Mouse (Mus musculus) central nervous system, embryonic 14 days (tissue): ENCODE data around the gene Smagp. TPM values are rescaled to one million over a fixed set of nuclear protein-coding genes. Genes with fewer than 3 reads are reported as not detected.

Source experiments
- polyA plus RNA-seq: library from polyadenylated mRNA; depleted of rRNA; stranded (reverse); fragments of >200 nt; gene quantifications from 2 replicates; pipeline ENCODE4 v1.2.3, GENCODE M21; 2012; rRNA removed

Smagp gene
- 3.6 and 5.2 TPM in 2 replicates for polyA plus RNA-seq

GRCm38 (mm10) chr15:100636700-100637501 is at the start of gene Smagp:
TSS of gene Smagp (minus strand) at chr15:100636940.

GRCm38 (mm10) chr15:100669337-100669736 is 32.6 kb upstream of the Smagp start, which contains the start of gene Bin2:
TSS of gene Bin2 (minus strand) at chr15:100669553.

GRCm38 (mm10) chr15:100614996-100615824 is 21.5 kb downstream of the Smagp start, which contains the start of gene Dazap2:
TSS of gene Dazap2 (plus strand) at chr15:100615349.

GRCm38 (mm10) chr15:100599276-100600046 is 37.3 kb downstream of the Smagp start, which contains the start of gene Pou6f1:
TSS of gene Pou6f1 (minus strand) at chr15:100599984.

Other genes with a start within 250 kb of the Smagp start
- gene Gm5475, start 214.8 kb downstream of the Smagp start, polyA plus RNA-seq = 0.02 and 0.04 TPM in 2 replicates
- 36.7 and 39.2 TPM in 2 replicates for gene Slc11a2, start 211.9 kb downstream of the Smagp start, polyA plus RNA-seq
- 78.1 and 78.7 TPM in 2 replicates for gene Letmd1, start 167.9 kb downstream of the Smagp start, polyA plus RNA-seq
- gene Csrnp2, start 141.5 kb downstream of the Smagp start, polyA plus RNA-seq = 30.1 and 33.6 TPM in 2 replicates
- 29.9 and 31.3 TPM in 2 replicates for gene Tfcp2, start 84.9 kb downstream of the Smagp start, polyA plus RNA-seq
- gene Pou6f1, start 37.0 kb downstream of the Smagp start, polyA plus RNA-seq = 91.2 and 101 TPM in 2 replicates
- 142 and 172 TPM in 2 replicates for gene Dazap2, start 21.6 kb downstream of the Smagp start, polyA plus RNA-seq
- 2.0 TPM in 2 replicates for gene Bin2, start 32.6 kb upstream of the Smagp start, polyA plus RNA-seq
- gene Cela1, start 51.0 kb upstream of the Smagp start, polyA plus RNA-seq = 0.54 and 1.4 TPM in 2 replicates
- gene Galnt6, start 92.4 kb upstream of the Smagp start, polyA plus RNA-seq = 0.18 and 0.20 TPM in 2 replicates
- gene Slc4a8, start 124.8 kb upstream of the Smagp start, polyA plus RNA-seq = 21.2 and 22.3 TPM in 2 replicates
- 30.2 and 31.7 TPM in 2 replicates for gene Scn8a, start 232.9 kb upstream of the Smagp start, polyA plus RNA-seq